Mouse (Mus musculus) forelimb bud, embryonic 11.5 days (tissue): ENCODE results near the gene Mkrn1.
"Not testable (repeated sequence)": the region's sequence is repeated elsewhere in the genome, so short reads cannot be mapped to it uniquely, and the experiment has no call there.

Experiments
- DNase-seq: peaks from one replicate; pipeline ENCODE4 v3.0.0-alpha.2; 2012; ENCODE audit warnings: low read depth, low spot score

Mkrn1 gene

DNA sequence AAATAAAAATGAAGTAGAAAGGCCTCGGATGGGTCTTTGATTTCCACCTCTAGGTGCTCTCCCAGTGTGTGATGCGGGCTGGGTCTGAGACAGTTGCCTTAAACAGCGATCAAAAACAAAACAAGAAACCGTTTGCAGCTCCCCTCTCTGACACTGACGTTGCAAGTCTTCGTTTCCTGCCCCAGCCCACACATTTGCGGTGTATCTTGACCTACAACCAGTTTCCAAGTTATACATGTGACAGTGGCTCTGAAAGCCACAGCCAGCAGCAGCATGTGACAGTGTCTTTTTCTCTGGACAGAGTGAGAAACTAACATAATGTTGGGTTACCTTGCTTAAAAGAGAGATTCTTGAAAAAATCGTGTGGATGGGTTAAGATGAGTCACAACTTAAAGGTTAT, 40.5 kb downstream of the Mkrn1 start:
- no peak for DNase-seq

DNA sequence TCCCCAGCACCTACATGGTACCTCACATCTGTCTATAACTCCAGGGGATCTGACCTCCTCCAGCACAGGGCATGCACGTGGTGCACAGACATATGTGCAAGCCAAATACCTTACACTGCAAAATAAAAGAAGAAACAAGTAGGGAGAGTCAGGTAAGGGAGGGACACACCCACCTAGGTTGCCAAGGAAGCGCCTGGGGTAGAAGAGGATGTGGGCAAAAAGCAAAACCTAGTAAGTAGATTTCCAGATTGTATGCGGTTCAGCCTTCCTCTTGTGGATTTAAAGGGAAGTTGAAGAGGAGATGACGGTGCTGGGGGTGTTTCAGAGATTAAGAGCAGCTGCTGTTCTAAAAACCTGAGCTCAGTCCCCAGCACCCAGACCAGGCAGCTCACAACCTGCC, 41.0 kb downstream of the Mkrn1 start:
- DNase-seq, result no peak

DNA sequence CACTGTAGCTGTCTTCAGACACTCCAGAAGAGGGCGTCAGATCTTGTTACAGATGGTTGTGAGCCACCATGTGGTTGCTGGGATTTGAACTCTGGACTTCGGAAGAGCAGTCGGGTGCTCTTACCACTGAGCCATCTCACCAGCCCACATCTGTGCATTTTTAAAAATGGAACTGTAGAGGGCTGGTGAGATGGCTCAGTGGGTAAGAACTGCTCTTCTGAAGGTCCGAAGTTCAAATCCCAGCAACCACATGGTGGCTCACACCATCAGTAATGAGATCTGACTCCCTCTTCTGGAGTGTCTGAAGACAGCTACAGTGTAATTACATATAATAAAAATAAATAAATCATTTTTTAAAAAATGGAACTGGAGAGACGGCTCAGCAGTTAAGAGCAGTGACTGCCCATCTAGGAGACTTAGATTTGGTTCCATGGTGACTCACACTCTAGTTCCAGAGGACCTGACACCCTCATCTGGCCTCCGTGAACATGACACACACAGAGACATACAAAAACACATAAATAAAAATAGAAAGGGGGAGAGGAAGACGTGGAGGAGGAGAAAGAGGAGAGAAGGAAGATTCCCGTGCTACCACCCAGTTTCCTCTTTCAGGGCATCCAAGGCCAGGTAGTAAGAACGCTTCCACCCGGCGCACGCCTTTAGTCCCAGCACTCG, 42.0 kb downstream of the Mkrn1 start:
- not testable (repeated sequence) for DNase-seq

GRCm38 (mm10) chr6:39377311-39377827, 42.9 kb downstream of the Mkrn1 start, which contains the start of gene Slc37a3:
Gene Slc37a3 (minus strand): TSS chr6:39377675.
- DNase-seq, result peak; percentile 80

DNA sequence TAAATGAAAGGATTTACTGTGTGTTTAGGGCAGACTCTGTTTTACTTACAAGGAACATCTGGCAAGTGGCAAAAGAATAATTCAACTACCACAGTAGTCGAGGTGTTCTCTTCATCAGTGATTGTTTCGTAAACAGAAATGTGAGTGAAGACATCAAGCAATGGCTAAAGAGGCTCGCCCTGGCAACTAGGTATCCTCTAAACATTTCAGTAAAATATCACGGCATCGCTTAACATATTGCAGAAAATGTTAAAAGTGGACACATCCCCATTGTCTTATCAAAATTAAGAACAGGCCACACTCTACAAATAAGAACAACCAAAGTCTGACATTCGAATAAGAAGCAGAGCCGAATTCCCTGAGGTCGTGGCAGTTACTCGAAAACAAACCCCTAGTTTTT, 43.5 kb downstream of the Mkrn1 start:
- DNase-seq, result no peak

GRCm38 (mm10) chr6:39373301-39373955, 46.8 kb downstream of the Mkrn1 start:
- no peak for DNase-seq

- no peak for DNase-seq
Observed at GRCm38 (mm10) chr6:39372727-39373126, 47.5 kb downstream of the Mkrn1 start.

- no peak for DNase-seq
Observed at GRCm38 (mm10) chr6:39372042-39372441, 48.2 kb downstream of the Mkrn1 start.

- no peak for DNase-seq
Observed at GRCm38 (mm10) chr6:39369631-39370030, 50.6 kb downstream of the Mkrn1 start.

DNA sequence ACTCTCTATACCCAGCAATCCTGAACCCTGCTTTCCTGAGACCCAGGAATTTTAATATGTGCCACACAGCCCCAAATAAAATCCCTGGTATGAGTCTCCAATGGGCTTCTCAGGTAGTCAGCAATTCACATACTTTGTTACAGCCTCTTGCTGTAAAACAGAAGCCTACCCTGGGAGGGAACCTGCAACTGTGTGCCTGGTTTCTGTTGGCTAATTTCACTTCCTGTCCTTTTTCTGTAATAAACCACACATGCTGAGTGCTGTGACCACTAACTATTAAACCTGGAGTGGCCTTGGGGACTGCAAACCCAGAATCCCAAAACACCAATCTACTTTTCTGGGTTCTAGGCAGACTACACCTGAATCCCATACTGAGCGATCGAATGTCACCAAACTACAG, 57.6 kb downstream of the Mkrn1 start:
- DNase-seq, result no peak

- not testable (repeated sequence) for DNase-seq
Observed at GRCm38 (mm10) chr6:39359207-39359606, 61.1 kb downstream of the Mkrn1 start.

DNA sequence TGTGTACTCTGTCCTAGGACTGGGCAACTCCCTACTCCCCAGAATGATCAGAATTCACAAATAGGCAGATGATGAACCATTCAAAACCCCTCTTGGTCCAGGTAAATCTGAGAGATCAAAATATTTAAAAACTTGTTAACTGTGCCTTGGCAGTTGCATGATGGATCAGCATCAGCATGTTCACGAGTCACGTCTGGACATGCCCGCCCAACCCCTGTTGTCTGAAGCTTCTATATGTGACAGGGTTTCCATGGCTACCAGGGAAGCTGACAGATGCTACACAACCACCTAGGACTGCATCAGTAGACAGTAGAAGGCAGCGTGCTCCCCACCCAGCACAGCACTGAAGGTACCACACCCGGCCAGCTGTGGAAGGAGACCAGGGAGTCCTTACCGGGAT, 71.3 kb downstream of the Mkrn1 start:
- no peak for DNase-seq

DNA sequence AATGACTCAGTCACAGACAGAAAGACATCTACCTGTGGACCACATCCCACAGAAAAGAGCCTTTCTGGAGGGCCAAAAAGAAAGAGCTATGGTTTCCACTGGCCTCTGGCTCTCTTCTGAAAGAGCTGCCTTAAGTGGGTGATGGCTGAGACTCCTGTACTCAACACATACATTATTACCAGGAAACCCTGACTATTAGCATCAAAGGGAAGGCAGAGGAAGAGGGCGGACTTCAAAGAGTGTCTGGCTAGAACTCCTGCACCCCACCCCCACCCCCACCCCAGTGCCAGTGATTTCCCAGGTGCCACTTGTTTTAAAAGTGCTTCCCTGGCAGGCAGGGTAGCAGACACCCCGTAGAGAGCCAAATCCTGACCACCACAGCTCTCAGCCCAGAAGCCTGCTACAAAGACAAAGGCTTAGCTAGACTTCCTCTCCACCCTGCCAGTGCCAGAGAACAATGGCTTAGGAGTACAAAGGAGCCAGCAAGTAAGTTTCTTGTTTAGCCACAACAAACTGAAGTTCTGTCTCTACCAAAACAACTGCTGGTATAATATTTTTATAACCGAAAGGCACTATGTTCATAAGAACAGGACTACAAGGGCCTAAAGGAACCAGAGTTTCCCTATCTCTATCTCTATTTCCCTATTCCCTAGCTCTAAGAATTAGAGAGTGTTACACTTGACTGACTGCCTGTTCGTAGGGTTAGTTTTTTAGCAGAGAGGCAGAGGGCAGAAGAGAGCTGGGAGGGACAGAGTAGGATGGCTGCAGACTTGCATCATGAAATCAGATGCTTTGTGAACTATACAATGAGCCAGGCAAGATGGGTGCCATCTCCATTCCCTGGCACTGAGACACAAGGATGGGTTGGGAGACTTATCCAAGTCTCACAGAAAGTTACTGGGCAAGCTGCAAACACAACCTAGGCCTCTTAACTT, 72.1 kb downstream of the Mkrn1 start:
- peak; percentile 27 for DNase-seq
